Mouse (Mus musculus) embryonic fibroblast, embryonic 13.5 days (primary cell): ENCODE measurements at regions not wholly inside any gene's neighbourhood (a gene's known extent, or its start where the extent isn't known, plus 50 kb on each side); places are given as distances from the start of the nearest gene placed in this dataset.

Experiments used
- CTCF ChIP-seq: IDR thresholded peaks from 2 replicates; pipeline ENCODE4 v1.5.1; 2011; ENCODE audit warnings: mild to moderate bottlenecking, control low read depth, low read length, moderate library complexity, borderline replicate concordance; ENCODE audit not compliant: insufficient read depth
- POLR2A ChIP-seq: IDR thresholded peaks from 2 replicates; pipeline ENCODE4 v1.6.1; 2011; ENCODE audit warnings: low read depth, mild to moderate bottlenecking, control low read depth, low read length, moderate library complexity

- TF ChIP-seq POLR2A (no peak), CTCF (no peak)
Measured at GRCm38 (mm10) chr14:17457946-17458345, 202.1 kb upstream of the Thrb start.
